Mouse (Mus musculus) activated CD4-positive, CD25-positive, alpha-beta regulatory T cell, adult 4 months (primary cell): ENCODE measurements around the gene Sox18. TPM values are rescaled to one million over a fixed set of nuclear protein-coding genes. Genes with fewer than 3 reads are reported as not detected.

Experiments used
- ATAC-seq: one replicate; pipeline ENCODE4 v1.8.0; 2017
- polyA plus RNA-seq, 2 experiments: library from polyadenylated mRNA; unstranded; fragments of 100-300 nt; shearing (Covaris generic); gene quantifications; one replicate each; pipeline ENCODE4 v1.2.1; 2017

Gene Sox18
- polyA plus RNA-seq, result not detected

GRCm38 (mm10) chr2:181671326-181671725 is at the start of gene Sox18:
TSS of gene Sox18 (minus strand) at chr2:181671640.
- ATAC-seq, result no peak

GRCm38 (mm10) chr2:181721200-181721599 is 49.8 kb upstream of the Sox18 start:
- ATAC-seq, result no peak

DNA sequence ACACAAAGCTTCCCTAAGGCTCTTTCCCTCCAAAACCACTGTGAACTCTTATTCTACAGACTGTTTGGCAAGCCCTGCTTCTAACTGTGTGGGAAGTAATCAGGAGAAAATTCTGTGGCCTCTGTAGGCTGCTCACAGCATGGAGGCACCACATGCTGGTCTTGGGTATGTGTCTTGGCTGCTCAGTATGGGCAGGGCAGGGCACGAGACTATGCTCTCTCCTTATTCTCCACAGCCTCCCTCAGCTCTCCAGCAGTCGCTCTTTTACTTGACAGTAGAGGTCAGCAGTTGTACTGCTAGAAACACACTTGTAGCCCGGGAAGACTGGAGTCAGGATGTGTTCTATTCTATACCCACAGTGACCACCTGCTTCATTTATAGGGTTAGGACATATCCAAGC is 48.6 kb upstream of the Sox18 start:
- ATAC-seq, result no peak

- ATAC-seq, result no peak
These were observed 45.6 kb upstream of the Sox18 start for GRCm38 (mm10) chr2:181716991-181717390.

- ATAC-seq, result no peak
These were observed 43.9 kb upstream of the Sox18 start for GRCm38 (mm10) chr2:181715382-181715781.

- ATAC-seq, result no peak
These were observed 43.5 kb upstream of the Sox18 start, which contains the start of gene Oprl1 for GRCm38 (mm10) chr2:181714903-181715326. TSS of gene Oprl1 (plus strand) at chr2:181715016.

GRCm38 (mm10) chr2:181713749-181714148 is 42.3 kb upstream of the Sox18 start:
- ATAC-seq, result no peak

DNA sequence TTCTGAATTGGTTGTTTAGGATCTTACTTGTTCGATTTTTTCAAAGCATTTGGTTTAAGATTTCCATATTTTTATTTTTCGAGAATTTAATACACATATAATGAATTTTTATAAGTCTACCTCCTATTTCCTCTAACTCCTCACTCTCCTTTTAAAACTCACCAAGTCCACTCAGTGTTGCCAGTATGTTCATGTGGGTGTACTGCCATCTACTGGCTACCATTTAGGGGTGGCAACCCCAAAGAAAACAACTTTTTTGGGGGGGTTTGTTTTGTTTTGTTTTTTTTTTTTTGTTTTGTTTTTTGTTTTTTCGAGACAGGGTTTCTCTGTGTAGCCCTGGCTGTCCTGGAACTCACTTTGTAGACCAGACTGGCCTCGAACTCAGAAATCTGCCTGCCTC is 35.2 kb upstream of the Sox18 start:
- peak; percentile 49 for ATAC-seq

DNA sequence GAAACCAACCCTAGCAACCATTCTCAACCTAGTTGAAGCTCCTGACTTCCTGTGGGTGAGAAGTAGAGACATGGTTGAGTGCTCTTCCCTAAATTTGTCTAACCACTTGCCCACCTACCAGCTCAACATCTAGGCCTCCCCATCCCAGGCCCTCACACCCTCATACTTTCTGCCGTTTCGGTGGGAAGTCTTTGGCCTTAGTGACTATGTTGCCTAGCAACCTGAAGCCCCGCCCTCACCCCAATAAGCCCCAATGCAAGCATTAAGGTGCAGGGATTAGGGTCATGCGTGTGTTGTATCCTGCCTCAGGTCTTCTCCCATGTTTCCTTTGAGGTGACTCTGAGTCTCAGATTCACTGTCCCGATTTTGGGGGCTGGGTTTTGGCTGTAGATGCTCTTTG is 26.8 kb upstream of the Sox18 start, which contains the start of gene Lkaaear1:
Gene Lkaaear1 (minus strand): TSS at position 202 of the 400 bp plus-strand sequence.
- ATAC-seq, result no peak

GRCm38 (mm10) chr2:181696801-181697420 is 25.5 kb upstream of the Sox18 start:
- no peak for ATAC-seq

GRCm38 (mm10) chr2:181695776-181696175 is 24.3 kb upstream of the Sox18 start:
- no peak for ATAC-seq

GRCm38 (mm10) chr2:181694581-181694980 is 23.1 kb upstream of the Sox18 start:
- ATAC-seq, result no peak

GRCm38 (mm10) chr2:181693339-181694280 is 22.2 kb upstream of the Sox18 start, which contains the start of gene Rgs19:
TSS of gene Rgs19 (minus strand) at chr2:181693977.
- ATAC-seq, result peak; percentile 87

- ATAC-seq, result no peak
These were observed 20.9 kb upstream of the Sox18 start for GRCm38 (mm10) chr2:181692304-181692703.

GRCm38 (mm10) chr2:181691571-181691970 is 20.1 kb upstream of the Sox18 start:
- ATAC-seq, result peak; percentile 25

DNA sequence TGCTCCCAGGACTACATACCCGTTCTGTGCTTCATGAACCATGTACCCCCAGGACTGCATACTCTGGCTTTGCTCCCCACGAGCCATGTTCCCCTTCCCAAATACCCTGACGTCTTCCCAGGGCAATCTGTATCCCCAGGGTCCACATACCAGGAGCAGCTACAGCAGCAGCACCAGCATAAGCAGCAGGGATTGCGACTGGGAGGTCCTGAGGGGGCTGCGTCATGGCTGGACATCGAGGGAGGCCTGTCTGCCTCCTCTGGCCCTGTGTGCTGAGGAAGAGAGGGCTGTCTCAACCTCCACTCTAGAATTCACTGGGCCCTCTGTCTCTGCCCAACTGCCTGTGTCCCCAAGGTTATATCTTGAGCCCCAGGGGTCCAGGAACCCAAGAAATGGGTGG is 19.6 kb upstream of the Sox18 start:
- ATAC-seq, result no peak

GRCm38 (mm10) chr2:181689466-181690160 is 18.2 kb upstream of the Sox18 start:
- ATAC-seq, result no peak

GRCm38 (mm10) chr2:181687586-181687985 is 16.1 kb upstream of the Sox18 start:
- ATAC-seq, result no peak

DNA sequence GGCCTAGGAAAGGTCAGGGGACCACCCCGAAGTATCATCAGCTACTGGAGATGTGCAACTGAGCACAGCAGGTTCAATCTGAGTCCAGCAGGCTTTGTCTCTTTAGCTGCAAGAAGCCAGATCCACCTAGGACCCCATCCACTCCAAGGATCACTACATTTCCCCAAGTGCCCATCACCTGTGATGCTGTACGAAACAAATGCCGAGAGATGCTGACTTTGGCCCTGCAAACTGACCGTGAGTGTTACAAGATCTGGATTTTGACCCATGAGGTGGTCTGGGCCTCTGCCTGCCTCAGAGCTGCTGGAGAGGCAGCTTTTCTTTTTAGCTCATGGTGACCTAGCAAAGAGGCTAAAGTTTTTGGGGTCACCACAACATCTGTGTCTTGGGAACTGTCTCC is 14.2 kb upstream of the Sox18 start:
- no peak for ATAC-seq

GRCm38 (mm10) chr2:181684713-181685112 is 13.3 kb upstream of the Sox18 start:
- no peak for ATAC-seq

DNA sequence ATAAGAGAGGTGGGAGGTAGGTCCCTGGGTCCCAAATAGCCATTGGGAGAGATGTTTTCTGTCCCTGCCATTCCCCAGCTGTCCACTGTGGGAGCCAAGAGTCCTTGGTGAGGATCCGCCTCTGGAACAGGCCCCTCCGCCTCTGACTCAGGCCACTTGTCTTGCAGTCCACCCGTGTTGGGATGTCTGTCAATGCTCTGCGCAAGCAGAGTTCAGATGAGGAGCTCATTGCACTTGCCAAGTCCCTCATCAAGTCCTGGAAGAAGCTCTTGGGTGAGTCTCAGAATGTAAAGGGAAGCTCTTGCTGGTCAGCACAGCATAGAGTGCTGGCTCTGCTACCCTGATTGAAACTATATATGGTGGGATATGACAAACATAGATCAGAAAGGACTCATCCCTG is 11.9 kb upstream of the Sox18 start:
- no peak for ATAC-seq

DNA sequence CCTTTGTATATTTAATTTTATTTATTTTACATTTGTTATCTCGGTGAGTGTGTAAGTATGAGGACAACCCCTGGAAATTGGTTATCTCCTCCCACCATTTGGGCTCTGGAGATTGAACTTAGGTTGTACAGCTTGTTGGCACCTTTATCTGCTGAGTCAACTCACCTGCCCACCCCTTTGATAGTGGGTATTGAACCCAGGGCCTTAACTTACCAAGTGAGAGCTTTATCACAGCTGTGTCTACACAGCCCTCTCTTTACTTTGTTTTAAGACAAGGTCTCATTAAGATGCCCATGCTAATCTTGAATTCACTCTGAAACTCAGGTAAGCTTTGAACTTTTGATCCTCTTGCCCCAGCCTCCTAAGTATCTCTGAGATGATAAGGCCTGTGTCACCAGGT is 10.5 kb upstream of the Sox18 start:
- ATAC-seq, result no peak

DNA sequence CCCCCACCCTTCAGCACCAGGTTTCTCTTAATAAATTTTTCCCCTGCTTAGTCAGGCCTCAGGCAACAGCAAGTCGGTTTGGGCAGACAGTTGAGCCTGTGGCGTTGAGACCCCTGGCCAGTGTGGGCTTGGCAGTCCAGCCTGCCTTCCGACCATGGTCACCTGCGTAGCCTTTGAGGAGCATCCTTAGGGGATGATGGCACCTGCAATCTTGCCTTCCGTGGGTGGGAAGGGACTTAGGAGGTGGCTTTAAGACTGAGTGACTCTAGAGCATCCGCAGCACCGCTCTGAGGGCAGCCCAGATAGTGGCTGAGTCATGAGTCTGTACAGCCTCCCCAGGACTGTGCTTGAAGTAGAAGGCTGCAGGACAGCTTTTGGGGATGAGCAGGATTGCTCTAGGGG is 9.3 kb upstream of the Sox18 start:
- peak; percentile 42 for ATAC-seq
